Mouse (Mus musculus): ENCODE measurements at regions not wholly inside any gene's neighbourhood (a gene's known extent, or its start where the extent isn't known, plus 50 kb on each side); places are given as distances from the start of the nearest gene placed in this dataset.
A peak's percentile ranks its signal among the peaks of the same experiment; 100 is the strongest.
"Not testable (repeated sequence)": the region's sequence is repeated elsewhere in the genome, so short reads cannot be mapped to it uniquely, and the experiment has no call there.

DNA sequence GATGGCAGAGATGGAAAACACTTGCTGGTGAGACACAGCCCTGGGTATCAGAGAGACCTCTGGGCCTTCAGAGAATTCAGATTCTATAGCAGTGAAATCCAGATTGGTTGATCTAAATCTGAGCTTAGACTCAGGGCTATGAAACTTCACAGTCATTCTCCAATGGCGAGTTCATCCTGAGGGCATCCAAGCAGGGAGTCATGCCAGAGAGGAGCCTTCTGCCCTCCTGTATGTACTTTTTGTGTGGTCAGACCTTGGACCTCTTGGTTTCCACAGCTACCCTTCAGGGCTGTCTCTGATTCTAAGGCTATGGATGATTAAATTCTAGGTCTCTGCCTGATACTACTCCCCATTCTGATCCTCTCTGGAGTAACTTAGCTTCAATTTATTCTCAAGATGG, 122.0 kb upstream of the Mettl15 start:
- DNase-seq (ENCODE audit: extremely low spot score in 1 of 2, low spot score in 1 of 2): no peak

DNA sequence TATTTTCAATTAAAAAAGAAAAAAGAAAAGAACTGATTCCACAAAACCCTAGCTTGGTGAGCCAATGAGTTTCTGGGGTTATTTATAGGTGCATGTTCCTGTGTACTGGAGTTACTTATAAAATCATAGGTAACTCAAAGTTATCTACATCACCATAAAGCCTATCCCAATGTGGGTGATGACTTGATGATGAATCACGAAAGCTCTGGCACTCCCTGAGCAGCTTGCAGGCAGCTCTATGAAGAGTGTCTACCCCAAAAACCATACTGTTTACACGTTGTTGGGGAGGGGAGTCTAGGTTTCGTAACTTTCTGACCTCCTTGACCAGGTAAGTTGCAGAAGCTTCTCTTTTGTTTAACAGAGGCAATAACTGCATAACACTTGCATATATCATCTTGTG, 123.7 kb upstream of the Mettl15 start:
- DNase-seq (ENCODE audit: extremely low spot score in 1 of 2, low spot score in 1 of 2): no peak

DNA sequence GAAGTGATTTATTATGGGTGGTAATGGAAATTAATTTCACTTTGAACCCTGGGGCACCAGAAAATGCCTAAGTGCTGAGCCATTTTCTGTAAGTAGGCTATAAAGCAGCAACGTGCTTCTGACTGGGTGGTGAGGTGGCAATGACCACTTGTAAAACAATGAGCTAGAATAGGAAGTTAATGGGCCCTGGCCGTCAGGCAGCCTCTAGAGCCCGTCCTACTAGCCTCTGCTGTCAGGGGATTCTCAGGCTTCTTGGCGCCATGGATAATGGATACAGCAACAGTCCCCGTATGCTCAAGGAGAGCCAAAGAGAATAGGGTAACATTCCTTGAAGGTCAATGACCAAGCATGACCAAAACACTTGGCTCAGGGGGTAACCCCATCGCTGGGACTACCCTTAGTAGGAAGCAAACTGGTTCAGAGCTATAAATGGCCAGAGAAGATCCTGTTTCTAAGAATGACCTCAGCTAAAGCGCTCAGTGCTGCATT, 126.1 kb upstream of the Mettl15 start:
- DNase-seq (ENCODE audit: extremely low spot score in 1 of 2, low spot score in 1 of 2): no peak

GRCm38 (mm10) chr2:109420098-109420497, 139.6 kb upstream of the Mettl15 start:
- DNase-seq (ENCODE audit: extremely low spot score in 1 of 2, low spot score in 1 of 2): no peak

GRCm38 (mm10) chr2:109431183-109431582, 150.6 kb upstream of the Mettl15 start:
- DNase-seq (ENCODE audit: extremely low spot score in 1 of 2, low spot score in 1 of 2): no peak

DNA sequence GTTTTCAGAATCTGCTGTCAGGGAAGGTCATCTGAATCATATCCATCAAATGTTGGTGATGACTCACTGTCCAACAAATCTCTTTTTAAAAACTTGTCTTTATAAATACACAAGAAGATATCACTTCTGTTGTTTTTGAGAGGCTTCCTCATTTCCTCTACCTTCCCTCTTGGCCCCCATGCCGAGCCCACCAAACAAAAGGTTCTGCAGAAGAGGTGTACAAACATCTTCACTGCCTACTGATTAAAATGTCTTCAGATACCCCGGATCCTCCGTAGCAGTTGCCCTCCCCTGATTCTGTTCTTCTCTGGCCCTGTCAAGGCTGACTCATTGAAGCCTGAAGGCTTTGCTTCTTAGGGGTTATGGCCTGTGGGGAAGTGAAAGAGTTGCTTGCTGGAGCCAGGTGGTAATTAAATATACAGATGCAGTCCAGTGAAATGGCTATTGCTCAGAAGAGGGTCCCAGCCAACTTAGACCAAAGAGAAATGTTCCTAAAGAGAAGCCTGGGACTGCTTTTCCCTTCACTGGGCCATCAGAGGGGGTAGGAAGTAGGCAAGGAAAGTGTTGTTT, 162.1 kb upstream of the Mettl15 start:
- DNase-seq (ENCODE audit: extremely low spot score in 1 of 2, low spot score in 1 of 2): no peak

DNA sequence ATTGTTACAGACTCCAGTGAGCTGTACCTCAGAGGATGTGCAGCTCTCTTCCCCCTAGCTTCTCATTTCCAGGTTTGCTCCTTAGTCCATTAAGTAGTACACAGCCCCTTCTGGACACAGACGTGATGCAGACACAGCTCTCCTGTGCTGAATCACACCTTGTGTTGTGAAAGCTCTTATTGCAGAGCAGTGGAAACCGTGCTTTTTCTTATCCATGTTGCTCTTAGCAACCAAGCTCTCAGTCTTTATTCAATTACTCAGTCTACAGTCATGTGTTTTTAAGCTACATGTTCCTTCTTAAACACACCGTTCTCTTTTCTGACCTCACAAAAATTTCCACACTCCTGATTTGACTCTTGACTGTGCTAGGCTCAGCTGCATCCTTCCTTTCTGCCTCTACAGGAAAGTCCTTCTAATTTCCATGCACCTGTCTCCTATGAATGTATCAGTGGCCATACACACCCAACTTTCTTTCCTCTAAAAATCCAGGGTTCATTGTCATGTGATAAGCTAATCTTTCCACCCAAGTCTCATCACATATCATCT, 163.0 kb upstream of the Mettl15 start:
- peak in 1 of 2 experiments; percentile 1 for DNase-seq (ENCODE audit: extremely low spot score in 1 of 2, low spot score in 1 of 2)

GRCm38 (mm10) chr2:109462246-109462645, 181.7 kb upstream of the Mettl15 start:
- not testable (repeated sequence) for DNase-seq (ENCODE audit: extremely low spot score in 1 of 2, low spot score in 1 of 2)

DNA sequence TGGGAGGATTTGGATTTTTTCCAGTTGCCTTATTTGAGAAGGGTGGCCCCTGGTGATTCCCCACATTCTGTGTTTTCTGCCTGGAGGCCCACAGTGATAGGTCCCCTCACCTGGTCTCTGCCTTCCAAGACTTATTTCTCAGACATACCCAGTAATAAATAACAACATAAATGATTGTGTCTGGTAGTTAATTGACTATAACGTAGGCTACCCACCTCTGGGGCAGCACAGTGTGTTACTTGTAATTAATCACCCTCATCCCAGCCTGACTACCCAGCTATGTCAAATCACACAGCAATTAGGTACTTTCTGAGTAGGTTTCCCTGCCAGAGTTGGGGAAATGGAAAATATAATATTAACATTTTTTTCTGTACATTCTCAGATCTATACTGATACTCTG, 190.2 kb upstream of the Bdnf start:
- no peak for DNase-seq (ENCODE audit: extremely low spot score in 1 of 2, low spot score in 1 of 2)

DNA sequence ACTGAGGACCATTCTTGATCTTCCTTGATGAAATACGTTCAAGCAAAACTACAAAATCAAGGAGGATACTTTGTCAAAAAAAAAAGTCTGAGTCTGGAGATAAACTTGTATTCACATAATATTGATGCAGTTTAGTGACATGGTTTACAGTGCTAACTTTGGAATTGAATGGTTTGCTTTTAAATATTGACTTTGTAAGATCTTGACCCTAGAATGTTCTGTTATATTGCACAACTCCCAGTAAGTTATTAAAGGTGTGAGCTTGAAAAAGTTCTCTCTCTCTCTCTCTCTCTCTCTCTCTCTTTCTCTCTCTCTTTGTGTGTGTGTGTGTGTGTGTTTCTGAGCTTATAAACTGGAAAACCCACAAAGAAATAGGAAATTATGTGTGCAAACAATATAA, 186.9 kb upstream of the Bdnf start:
- no peak for DNase-seq (ENCODE audit: extremely low spot score in 1 of 2, low spot score in 1 of 2)

DNA sequence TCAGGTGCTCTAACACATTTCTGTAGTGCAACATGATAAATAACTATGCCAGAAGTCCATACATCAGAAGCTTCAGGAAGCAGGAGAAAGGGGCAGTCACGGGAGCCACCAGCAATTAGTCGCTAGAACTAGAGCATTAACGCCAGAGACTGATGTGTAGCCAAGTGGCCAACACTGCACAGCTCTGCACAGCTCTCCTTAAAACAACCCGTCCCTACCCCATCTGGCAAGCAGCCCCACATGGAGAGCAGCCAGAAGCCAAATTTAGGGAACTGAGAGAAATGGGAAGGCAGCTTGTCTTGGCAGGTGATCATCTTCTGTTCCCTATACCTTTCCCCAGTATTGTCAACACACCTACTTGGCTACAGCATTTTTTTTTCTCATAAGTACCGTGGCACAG, 172.3 kb upstream of the Bdnf start:
- DNase-seq (ENCODE audit: extremely low spot score in 1 of 2, low spot score in 1 of 2): peak in 1 of 2 experiments; percentile 21

DNA sequence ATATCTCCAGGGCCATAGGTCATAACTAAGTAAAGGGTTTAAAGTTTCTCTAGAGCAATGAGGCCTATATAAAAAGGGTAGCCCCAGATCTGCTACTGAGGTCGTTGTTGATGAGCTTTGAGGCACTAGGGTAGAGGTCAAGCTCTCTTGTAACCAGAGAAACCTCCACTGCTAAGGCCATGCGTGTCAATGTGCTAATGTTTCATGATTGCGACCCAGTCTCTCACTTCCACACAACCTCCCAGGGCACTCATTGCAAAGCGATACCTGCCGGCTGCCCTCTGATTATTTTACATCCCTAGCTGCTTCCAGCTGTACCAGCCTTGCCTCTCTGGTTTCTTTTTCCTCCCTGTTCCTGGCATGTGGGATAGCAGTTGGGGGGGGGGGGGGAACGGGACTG, 169.6 kb upstream of the Bdnf start:
- DNase-seq (ENCODE audit: extremely low spot score in 1 of 2, low spot score in 1 of 2): no peak

GRCm38 (mm10) chr2:109510070-109510979, 164.2 kb upstream of the Bdnf start:
- no peak for DNase-seq (ENCODE audit: extremely low spot score in 1 of 2, low spot score in 1 of 2)

- no peak for DNase-seq (ENCODE audit: extremely low spot score in 1 of 2, low spot score in 1 of 2)
These were observed 163.4 kb upstream of the Bdnf start for GRCm38 (mm10) chr2:109511142-109511541.

DNA sequence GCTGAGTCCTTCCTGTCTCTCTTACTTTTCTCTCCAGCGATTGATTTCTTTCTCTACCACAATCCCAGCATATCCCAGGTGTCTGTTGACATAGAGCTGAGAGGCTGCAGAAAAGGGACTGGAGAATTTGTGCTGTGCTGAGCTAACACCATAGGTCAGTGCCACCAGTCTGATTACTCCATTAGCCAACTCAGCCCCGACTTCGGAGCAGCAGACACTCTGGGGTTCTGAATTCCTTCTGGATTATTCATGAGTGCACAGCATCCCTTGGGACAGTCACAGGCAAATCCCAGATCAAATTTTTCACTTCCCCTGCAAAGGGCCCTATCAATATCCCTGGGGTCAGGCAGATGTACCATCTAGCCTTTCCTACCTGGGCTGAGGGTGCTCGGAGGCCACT, 155.2 kb upstream of the Bdnf start:
- no peak for DNase-seq (ENCODE audit: extremely low spot score in 1 of 2, low spot score in 1 of 2)

GRCm38 (mm10) chr2:109520471-109520870, 154.0 kb upstream of the Bdnf start:
- no peak for DNase-seq (ENCODE audit: extremely low spot score in 1 of 2, low spot score in 1 of 2)

DNA sequence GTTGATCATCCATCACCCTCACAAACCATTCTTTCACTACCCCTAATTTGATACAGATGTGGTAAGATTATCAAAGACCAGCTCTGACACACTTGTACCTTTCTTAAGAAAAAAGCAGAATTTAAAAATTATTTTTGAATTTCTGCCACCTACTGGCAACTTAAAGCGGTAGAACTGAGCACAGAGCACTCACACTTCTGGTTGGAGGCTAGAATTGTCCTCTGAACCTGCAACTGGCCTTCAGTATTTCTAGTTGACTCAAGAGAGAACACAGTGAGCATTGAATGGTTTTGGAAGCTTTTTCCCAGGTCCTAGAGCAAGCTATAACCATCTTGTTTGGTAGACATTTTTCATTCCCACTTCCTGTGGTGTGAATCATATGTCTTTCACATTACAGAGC, 135.0 kb upstream of the Bdnf start:
- DNase-seq (ENCODE audit: extremely low spot score in 1 of 2, low spot score in 1 of 2): no peak

GRCm38 (mm10) chr2:109546486-109547115, 127.9 kb upstream of the Bdnf start:
- DNase-seq (ENCODE audit: extremely low spot score in 1 of 2, low spot score in 1 of 2): no peak

DNA sequence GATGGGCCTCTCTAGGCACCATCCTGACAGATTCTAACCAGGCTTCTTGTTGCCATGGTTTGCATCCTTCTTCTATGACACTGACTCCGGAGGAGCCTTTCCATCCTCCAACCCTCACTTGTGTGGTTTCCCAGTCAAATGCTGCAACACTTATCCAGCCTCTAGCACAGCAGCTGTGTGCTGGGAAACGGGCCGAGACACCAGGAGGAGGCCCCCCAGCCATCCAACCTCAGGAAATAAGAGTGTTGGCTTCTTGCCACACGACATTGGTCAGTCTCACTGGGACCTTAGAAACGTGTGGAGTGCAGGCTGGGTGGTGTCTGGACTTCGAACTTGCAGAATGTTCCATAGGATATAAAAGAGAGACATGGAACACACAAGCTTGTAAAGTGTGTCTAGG, 119.9 kb upstream of the Bdnf start:
- no peak for DNase-seq (ENCODE audit: extremely low spot score in 1 of 2, low spot score in 1 of 2)

GRCm38 (mm10) chr2:109559088-109560030, 115.1 kb upstream of the Bdnf start:
- peak in 1 of 2 experiments; percentile 16 for DNase-seq (ENCODE audit: extremely low spot score in 1 of 2, low spot score in 1 of 2)
